Mouse (Mus musculus) kidney, adult 2 months (tissue): ENCODE data around the gene Snd1. TPM values are rescaled to one million over a fixed set of nuclear protein-coding genes. Genes with fewer than 3 reads are reported as not detected.

Experiments
- DNase-seq: peaks from one replicate; pipeline ENCODE4 v3.0.0; 2021
- H3K27ac ChIP-seq: fragments of 200-500 bp; 2 replicates; pipeline ENCODE4 v1.5.1; 2012; ENCODE audit warnings: low read depth, low read length, control low read depth, inconsistent platforms; ENCODE audit not compliant: insufficient read depth
- H3K27me3 ChIP-seq: fragments of 200-500 bp; replicated peaks from 2 replicates; pipeline ENCODE4 v1.6.1; 2012; ENCODE audit warnings: mild to moderate bottlenecking, moderate library complexity, low read length, inconsistent platforms; ENCODE audit not compliant: control insufficient read depth, insufficient read depth
- H3K36me3 ChIP-seq: fragments of 200-500 bp; 2 replicates; pipeline ENCODE4 v1.6.1; 2012; ENCODE audit warnings: mild to moderate bottlenecking, moderate library complexity, low read length, inconsistent platforms; ENCODE audit not compliant: control insufficient read depth, insufficient read depth
- H3K4me1 ChIP-seq: fragments of 200-500 bp; 2 replicates; pipeline ENCODE4 v1.6.1; 2011; ENCODE audit warnings: low read length; ENCODE audit not compliant: control insufficient read depth, insufficient read depth
- H3K4me3 ChIP-seq: fragments of 200-500 bp; 2 replicates; pipeline ENCODE4 v1.5.1; 2011; ENCODE audit warnings: mild to moderate bottlenecking, low read depth, low read length, control low read depth; ENCODE audit not compliant: insufficient read depth
- CTCF ChIP-seq: fragments of 200-500 bp; conservative IDR thresholded peaks from 2 replicates; pipeline ENCODE4 v1.5.1; 2011; ENCODE audit warnings: low read depth, mild to moderate bottlenecking, control low read depth, low read length, moderate library complexity, mixed read lengths; ENCODE audit not compliant: insufficient read depth, insufficient read length
- POLR2A ChIP-seq: fragments of 200-500 bp; IDR thresholded peaks from one replicate; pipeline ENCODE4 v1.6.1; 2011; ENCODE audit warnings: low read depth, low read length, control low read depth
- WGBS: fragments of 180-500 bp; shearing (Covaris S2); methylation state at CpG from one replicate; pipeline ENCODE4 v1.1.7; 2018; 5-methylcytosine and 5-hydroxymethylcytosine counted together
- polyA plus RNA-seq: library from polyadenylated mRNA; depleted of rRNA; stranded (reverse); fragments of >200 nt; gene quantifications from 2 replicates; pipeline ENCODE4 v1.2.3, GENCODE M21; 2012

Gene Snd1
- polyA plus RNA-seq, 1 experiment, result 41.0 TPM

GRCm38 (mm10) chr6:28618751-28619153, 143.8 kb downstream of the Snd1 start:
- no peak for TF ChIP-seq CTCF
- TF ChIP-seq POLR2A, result no peak
- Histone ChIP-seq H3K27ac (no peak overlapping the region), H3K27me3 (no peaks in the 10 kb centered on the region), H3K4me1 (peaks cover 5% of the 10 kb centered on the region; the same call in 1 of the 2 replicates), H3K36me3 (no peaks in the 10 kb centered on the region), H3K4me3 (no peak overlapping the region)
- WGBS, result 15% methylated on average over 7 of the region's 7 CpGs
- DNase-seq, result peak; percentile 62

- no peak overlapping the region for H3K27ac ChIP-seq
- TF ChIP-seq CTCF (no peak), POLR2A (no peak)
- no peak for DNase-seq
- no peaks in the 10 kb centered on the region for H3K36me3 ChIP-seq
- WGBS, result 76% methylated on average over 4 of the region's 4 CpGs
- H3K27me3 ChIP-seq, result no peaks in the 10 kb centered on the region
- H3K4me3 ChIP-seq, result no peak overlapping the region
- peaks cover 5% of the 10 kb centered on the region; the same call in 1 of the 2 replicates for H3K4me1 ChIP-seq
Observed at GRCm38 (mm10) chr6:28621431-28621830, 146.5 kb downstream of the Snd1 start.

- WGBS, result 75% methylated on average over 5 of the region's 5 CpGs
- Histone ChIP-seq H3K4me3 (no peak overlapping the region), H3K27me3 (no peaks in the 10 kb centered on the region), H3K27ac (no peak overlapping the region), H3K36me3 (no peaks in the 10 kb centered on the region), H3K4me1 (peaks cover 5% of the 10 kb centered on the region; the same call in 1 of the 2 replicates)
- DNase-seq, result no peak
- TF ChIP-seq CTCF (no peak), POLR2A (no peak)
Observed at GRCm38 (mm10) chr6:28621961-28622360, 147.0 kb downstream of the Snd1 start.

GRCm38 (mm10) chr6:28622522-28622921, 147.6 kb downstream of the Snd1 start:
- peak; percentile 48 for DNase-seq
- no peaks in the 10 kb centered on the region for H3K27me3 ChIP-seq
- TF ChIP-seq POLR2A (no peak), CTCF (no peak)
- H3K4me3 ChIP-seq, result no peak overlapping the region
- WGBS, result 51% methylated on average over 6 of the region's 6 CpGs
- H3K36me3 ChIP-seq, result peaks cover 1% of the 10 kb centered on the region; the same call in 1 of the 2 replicates
- peaks cover 5% of the 10 kb centered on the region; the same call in 1 of the 2 replicates for H3K4me1 ChIP-seq
- no peak overlapping the region for H3K27ac ChIP-seq

- WGBS, result 94% methylated on average over 3 of the region's 3 CpGs
- H3K36me3 ChIP-seq, result peaks cover 1% of the 10 kb centered on the region; the same call in 1 of the 2 replicates
- DNase-seq, result no peak
- peaks cover 5% of the 10 kb centered on the region; the same call in 1 of the 2 replicates for H3K4me1 ChIP-seq
- H3K27me3 ChIP-seq, result no peaks in the 10 kb centered on the region
- no peak overlapping the region for H3K27ac ChIP-seq
- no peak overlapping the region for H3K4me3 ChIP-seq
- no peak for TF ChIP-seq CTCF
- no peak for TF ChIP-seq POLR2A
Observed at GRCm38 (mm10) chr6:28622963-28623362, 148.0 kb downstream of the Snd1 start.

- WGBS, result 81% methylated on average over 1 of the region's 1 CpGs
- Histone ChIP-seq H3K27ac (no peak overlapping the region), H3K4me3 (no peak overlapping the region), H3K36me3 (peaks cover 1% of the 10 kb centered on the region; the same call in 1 of the 2 replicates), H3K27me3 (no peaks in the 10 kb centered on the region), H3K4me1 (no peaks in the 10 kb centered on the region)
- DNase-seq, result no peak
- TF ChIP-seq POLR2A (no peak), CTCF (no peak)
Observed at GRCm38 (mm10) chr6:28628408-28628807, 153.5 kb downstream of the Snd1 start.

GRCm38 (mm10) chr6:28629866-28630265, 154.9 kb downstream of the Snd1 start:
- WGBS, result 86% methylated on average over 2 of the region's 2 CpGs
- H3K36me3 ChIP-seq, result peaks cover 1% of the 10 kb centered on the region; the same call in 1 of the 2 replicates
- DNase-seq, result no peak
- H3K27ac ChIP-seq, result no peak overlapping the region
- TF ChIP-seq POLR2A (no peak), CTCF (no peak)
- no peaks in the 10 kb centered on the region for H3K27me3 ChIP-seq
- H3K4me3 ChIP-seq, result no peak overlapping the region
- no peaks in the 10 kb centered on the region for H3K4me1 ChIP-seq
